Mouse (Mus musculus) CH12.LX (cell line): ENCODE measurements around the gene Tbc1d22b. TPM values are rescaled to one million over a fixed set of nuclear protein-coding genes. Genes with fewer than 3 reads are reported as not detected.

ENCODE experiments used
- DNase-seq: peaks from one replicate; pipeline ENCODE4 v3.0.0-alpha.2; 2013; ENCODE audit errors: extremely low read depth
- H3K27ac ChIP-seq: 2 replicates; pipeline ENCODE4 v1.5.1; 2012; ENCODE audit warnings: low read depth, mild to moderate bottlenecking, control low read depth, moderate library complexity; ENCODE audit not compliant: insufficient read depth
- H3K27me3 ChIP-seq: replicated peaks from 2 replicates; pipeline ENCODE3; 2012; ENCODE audit warnings: inconsistent platforms
- H3K36me3 ChIP-seq, 2 experiments: replicated peaks in 1 of 2; 2 replicates each; pipeline versions ENCODE3 to v1.6.1; 2012; ENCODE audit warnings: inconsistent platforms in 1 of 2, low read length in 1 of 2, mild to moderate bottlenecking in 1 of 2, mixed read lengths in 1 of 2, moderate library complexity in 1 of 2; ENCODE audit not compliant: control insufficient read depth in 1 of 2, insufficient read depth in 1 of 2
- H3K4me1 ChIP-seq, 2 experiments: 2 replicates each; pipeline ENCODE4 v1.6.1; 2012; ENCODE audit warnings: inconsistent platforms in 1 of 2, moderate library complexity in 1 of 2; ENCODE audit not compliant: insufficient read depth in 2 of 2, control insufficient read depth in 1 of 2
- H3K4me2 ChIP-seq: 2 replicates; pipeline ENCODE4 v1.6.1; 2012; ENCODE audit warnings: low read depth, mild to moderate bottlenecking, control low read depth; ENCODE audit not compliant: poor library complexity, insufficient read depth, severe bottlenecking
- H3K4me3 ChIP-seq, 3 experiments: fragments of 150-350 bp in 1 of 3; sonication (generic) in 1 of 3; replicated peaks in 1 of 3; 2 replicates each; pipeline versions ENCODE3 to v1.5.1; 2011 to 2012; ENCODE audit warnings: low read depth in 2 of 3, low read length in 2 of 3, mild to moderate bottlenecking in 2 of 3, moderate library complexity in 2 of 3, control low read depth in 1 of 3, improper control_type of control experiment in 1 of 3, inconsistent platforms in 1 of 3, mixed read lengths in 1 of 3; ENCODE audit not compliant: poor library complexity in 1 of 3
- H3K79me2 ChIP-seq: replicated peaks from 2 replicates; pipeline ENCODE4 v1.6.1; 2012; ENCODE audit warnings: mild to moderate bottlenecking, moderate library complexity; ENCODE audit not compliant: control insufficient read depth, poor library complexity, insufficient read depth, severe bottlenecking; ENCODE audit errors: extremely low read depth
- H3K9ac ChIP-seq: 2 replicates; pipeline ENCODE4 v1.6.1; 2012; ENCODE audit warnings: low read depth, mild to moderate bottlenecking, control low read depth, moderate library complexity; ENCODE audit not compliant: insufficient read depth
- H3K9me3 ChIP-seq: replicated peaks from 2 replicates; pipeline ENCODE3; 2012; ENCODE audit warnings: low read length, inconsistent platforms, mixed read lengths
- CHD1 ChIP-seq: IDR thresholded peaks from 2 replicates; pipeline ENCODE4 v1.6.1; 2012; ENCODE audit warnings: low read depth, low read length, improper control_type of control experiment, inconsistent platforms
- CHD2 ChIP-seq: IDR thresholded peaks from 2 replicates; pipeline ENCODE4 v1.6.1; 2011; ENCODE audit warnings: low read length, improper control_type of control experiment
- E2F4 ChIP-seq: IDR thresholded peaks from 2 replicates; pipeline ENCODE4 v1.6.1; 2011; ENCODE audit warnings: low read depth, low read length, improper control_type of control experiment; ENCODE audit not compliant: insufficient replicate concordance
- ETS1 ChIP-seq: conservative IDR thresholded peaks from 2 replicates; pipeline ENCODE4 v1.6.1; 2012; ENCODE audit warnings: low read depth, mild to moderate bottlenecking, inconsistent platforms, low read length, improper control_type of control experiment, moderate library complexity
- HCFC1 ChIP-seq: IDR thresholded peaks from 2 replicates; pipeline ENCODE4 v1.6.1; 2012; ENCODE audit warnings: low read depth, mild to moderate bottlenecking, inconsistent platforms, low read length, improper control_type of control experiment
- IRF4 ChIP-seq: IDR thresholded peaks from 2 replicates; pipeline ENCODE4 v1.6.1; 2014; ENCODE audit warnings: low read depth, mild to moderate bottlenecking, inconsistent platforms, low read length, improper control_type of control experiment
- JUND ChIP-seq: conservative IDR thresholded peaks from 2 replicates; pipeline ENCODE4 v1.6.1; 2011; ENCODE audit warnings: low read depth, low read length, improper control_type of control experiment
- KAT2A ChIP-seq: IDR thresholded peaks from 2 replicates; pipeline ENCODE4 v1.6.1; 2012; ENCODE audit warnings: low read length, improper control_type of control experiment, inconsistent platforms; ENCODE audit not compliant: insufficient replicate concordance
- MAZ ChIP-seq: IDR thresholded peaks from 2 replicates; pipeline ENCODE4 v1.6.1; 2012; ENCODE audit warnings: low read depth, mild to moderate bottlenecking, inconsistent platforms, low read length, improper control_type of control experiment, moderate library complexity
- MEF2A ChIP-seq: IDR thresholded peaks from 2 replicates; pipeline ENCODE4 v1.6.1; 2014; ENCODE audit warnings: low read depth, mild to moderate bottlenecking, inconsistent platforms, low read length, improper control_type of control experiment, borderline replicate concordance
- MXI1 ChIP-seq: IDR thresholded peaks from 2 replicates; pipeline ENCODE4 v1.6.1; 2011; ENCODE audit warnings: mild to moderate bottlenecking, low read depth, low read length, improper control_type of control experiment
- MYC ChIP-seq: IDR thresholded peaks from 2 replicates; pipeline ENCODE4 v1.6.1; 2011; ENCODE audit warnings: low read depth, mild to moderate bottlenecking, improper control_type of control experiment, low read length
- NELFE ChIP-seq: IDR thresholded peaks from 2 replicates; pipeline ENCODE4 v1.6.1; 2011; ENCODE audit warnings: low read depth, low read length, improper control_type of control experiment
- NRF1 ChIP-seq: IDR thresholded peaks from 2 replicates; pipeline ENCODE4 v1.6.1; 2014; ENCODE audit warnings: low read depth, mild to moderate bottlenecking, inconsistent platforms, low read length, improper control_type of control experiment, moderate library complexity
- PAX5 ChIP-seq: IDR thresholded peaks from 2 replicates; pipeline ENCODE4 v1.6.1; 2012; ENCODE audit warnings: low read length, inconsistent platforms, mixed read lengths
- POLR2A ChIP-seq: IDR thresholded peaks from 2 replicates; pipeline ENCODE4 v1.6.1; 2011; ENCODE audit warnings: low read depth, mild to moderate bottlenecking, improper control_type of control experiment, low read length
- RAD21 ChIP-seq: IDR thresholded peaks from 2 replicates; pipeline ENCODE4 v1.6.1; 2011; ENCODE audit warnings: low read depth, mild to moderate bottlenecking, low read length, improper control_type of control experiment, moderate library complexity
- RCOR1 ChIP-seq: conservative IDR thresholded peaks from 2 replicates; pipeline ENCODE4 v1.6.1; 2012; ENCODE audit warnings: low read depth, mild to moderate bottlenecking, inconsistent platforms, low read length, improper control_type of control experiment
- TBP ChIP-seq: conservative IDR thresholded peaks from 2 replicates; pipeline ENCODE4 v1.6.1; 2011; ENCODE audit warnings: low read depth, low read length, improper control_type of control experiment
- TCF12 ChIP-seq: IDR thresholded peaks from 2 replicates; pipeline ENCODE4 v1.6.1; 2014; ENCODE audit warnings: low read depth, mild to moderate bottlenecking, inconsistent platforms, low read length, improper control_type of control experiment
- ZC3H11A ChIP-seq: IDR thresholded peaks from 2 replicates; pipeline ENCODE4 v1.6.1; 2012; ENCODE audit warnings: low read depth, mild to moderate bottlenecking, inconsistent platforms, low read length, improper control_type of control experiment
- ZMIZ1 ChIP-seq: IDR thresholded peaks from 2 replicates; pipeline ENCODE4 v1.6.1; 2012; ENCODE audit warnings: low read depth, mild to moderate bottlenecking, inconsistent platforms, low read length, improper control_type of control experiment
- ZNF384 ChIP-seq: IDR thresholded peaks from 2 replicates; pipeline ENCODE4 v1.6.1; 2012; ENCODE audit warnings: low read depth, low read length, improper control_type of control experiment, inconsistent platforms
- dilution Hi-C: fragments of 300-500 bp; cut with MboI; formaldehyde crosslinking; loops from 2 replicates; pipeline ENCODE4 v1.14.3; 2020; ENCODE audit warnings: low sequenced_read_pairs; ENCODE audit not compliant: extremely low pct_unique_long_range_greater_than_20kb, extremely low pct_ligation_motif_present
- in situ Hi-C: fragments of 300-500 bp; cut with MboI; formaldehyde crosslinking; loops from 3 replicates; pipeline ENCODE4 v1.14.3; 2019; ENCODE audit warnings: low sequenced_read_pairs, low pct_ligation_motif_present, low pct_unique_long_range_greater_than_20kb, mixed read lengths
- polyA plus RNA-seq: library from polyadenylated mRNA; unstranded; fragments of >175 nt; gene quantifications from 2 replicates; pipeline ENCODE4 v1.2.1, GENCODE M21; 2012; ENCODE audit warnings: low read depth; ENCODE audit not compliant: insufficient read length
- total RNA-seq, 2 experiments: library from RNA; depleted of rRNA; stranded (reverse); fragments of 300-350 nt in 1 of 2; fragments of >200 nt in 1 of 2; gene quantifications; 2 replicates each; pipeline ENCODE4 v1.2.3; 2012 to 2014

The Tbc1d22b gene
- total and polyA plus RNA-seq, 3 experiments, result 3.8 to 17.3 (median 6.6) TPM

DNA sequence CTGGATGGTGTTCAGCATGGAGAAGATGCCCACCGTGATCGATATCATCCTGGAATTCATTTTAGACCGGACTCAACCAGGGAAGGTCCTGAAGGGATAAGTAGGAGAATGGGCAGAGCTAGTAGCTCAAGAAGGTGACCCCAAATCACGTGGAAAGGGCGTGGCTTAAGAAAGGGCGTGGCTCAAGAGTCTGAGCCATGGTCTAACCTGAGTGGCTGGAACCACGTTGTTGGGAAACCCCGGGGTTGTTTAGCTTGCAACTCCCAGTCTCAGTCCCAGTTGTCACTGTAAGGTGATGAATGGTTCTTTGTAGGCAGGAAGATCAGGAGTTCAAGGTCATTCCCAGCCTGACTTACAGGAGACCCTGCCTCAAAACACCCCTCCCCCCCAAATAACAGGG lies 29.9 kb upstream of the Tbc1d22b start:
- Histone ChIP-seq H3K4me2 (no peak overlapping the region), H3K27ac (no peak overlapping the region), H3K9ac (no peak overlapping the region), H3K4me3 (no peak overlapping the region), H3K36me3 (no peaks in the 10 kb centered on the region), H3K27me3 (no peaks in the 10 kb centered on the region), H3K9me3 (peaks cover 10% of the 10 kb centered on the region), H3K4me1 (peaks cover 0 to 5% of the 10 kb centered on the region in 2 experiments; a peak in 1 of 4 replicates), H3K79me2 (no peaks in the 10 kb centered on the region)
- in situ Hi-C loops, result no loop called here
- TF ChIP-seq IRF4 (no peak), MAZ (no peak), JUND (no peak), ZMIZ1 (no peak), TBP (no peak), POLR2A (no peak), NELFE (no peak), HCFC1 (no peak), RCOR1 (no peak), ZC3H11A (no peak), RAD21 (no peak)
- dilution Hi-C loops, result no loop called here
- DNase-seq, result no peak

GRCm38 (mm10) chr17:29525613-29526012 lies 24.0 kb upstream of the Tbc1d22b start:
- Histone ChIP-seq H3K79me2 (no peaks in the 10 kb centered on the region), H3K4me3 (no peak overlapping the region), H3K27me3 (no peaks in the 10 kb centered on the region), H3K4me2 (no peak overlapping the region), H3K4me1 (no peaks in the 10 kb centered on the region), H3K36me3 (no peaks in the 10 kb centered on the region), H3K27ac (no peak overlapping the region), H3K9me3 (peaks cover 34% of the 10 kb centered on the region), H3K9ac (no peak overlapping the region)
- dilution Hi-C loops (no loop called here), in situ Hi-C loops (no loop called here)
- DNase-seq, result no peak
- TF ChIP-seq MAZ (no peak), TCF12 (no peak), RAD21 (no peak), MEF2A (no peak), POLR2A (no peak), MXI1 (no peak), MYC (no peak), CHD1 (no peak), PAX5 (no peak), KAT2A (no peak), CHD2 (no peak), ETS1 (no peak), E2F4 (no peak), ZNF384 (no peak), ZC3H11A (no peak), IRF4 (no peak), HCFC1 (no peak), NRF1 (no peak), RCOR1 (no peak)
